Mouse (Mus musculus): Measurements from ENCODE around the gene Lyg1.

DNA sequence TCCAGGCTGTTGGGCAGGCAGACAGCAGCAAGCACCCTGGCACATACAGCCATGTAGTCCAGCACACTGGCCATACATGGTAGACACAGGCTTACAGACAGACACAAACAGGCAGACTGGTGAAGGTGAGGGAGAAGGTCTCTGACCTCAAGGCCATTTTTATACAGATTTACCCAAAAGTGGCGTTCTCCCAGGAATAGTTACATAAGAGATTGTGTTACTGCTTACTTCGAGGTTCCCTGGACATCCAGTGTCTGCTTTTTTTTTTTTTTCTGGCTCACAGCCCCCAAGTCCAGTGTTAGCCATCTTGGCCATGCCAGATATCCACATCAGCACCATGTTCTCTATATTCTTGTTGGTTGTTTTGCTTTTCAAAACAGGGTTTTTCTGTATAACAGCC, 957 bp upstream of the Lyg1 start:
- TF ChIP-seq CTCF (IDR thresholded peaks at IDR 0.05) (no peak), POLR2A (IDR thresholded peaks at IDR 0.05; ENCODE audit: insufficient read depth, low read depth, low read length) (no peak), EP300 (IDR thresholded peaks at IDR 0.05; ENCODE audit: insufficient read depth, low read depth, low read length) (no peak)

Data from heart, adult 2 months (tissue).